Mouse (Mus musculus): ENCODE results near the gene Smarcc2. TPM values are rescaled to one million over a fixed set of nuclear protein-coding genes. Genes with fewer than 3 reads are reported as not detected.

The Smarcc2 gene
- polyA plus RNA-seq (2014; fragmentation: Nextera tagmentation; extraction: Ambion mirVana) = 64.8 and 96.7 TPM in 2 replicates

- ATAC-seq (ENCODE audit: low FRiP score, low TSS enrichment) = peak; percentile 80
- Histone ChIP-seq H3K27me3 (ENCODE audit: control insufficient read depth, insufficient read depth, low read length) (no peaks in the 10 kb centered on the region), H3K4me1 (ENCODE audit: control insufficient read depth, insufficient read depth, low read length) (peaks cover 12% of the 10 kb centered on the region), H3K4me2 (replicated peaks; ENCODE audit: low read depth, low read length) (peak within 1 kb of the TSS; percentile 64), H3K4me3 (ENCODE audit: low read length) (peak within 1 kb of the TSS; percentile 95), H3K9me3 (ENCODE audit: control insufficient read depth, low read length) (no peaks in the 10 kb centered on the region), H3K27ac (ENCODE audit: low read depth, low read length) (peak within 1 kb of the TSS; percentile 95), H3K9ac (ENCODE audit: low read depth, low read length) (peak within 1 kb of the TSS; percentile 96), H3K36me3 (ENCODE audit: control insufficient read depth, insufficient read depth, low read length) (peaks cover 24% of the 10 kb centered on the region)
- 0% methylated on average over 63 of the region's 86 CpGs for WGBS
These were observed at the start of gene Smarcc2 for GRCm38 (mm10) chr10:128458719-128459408. Gene Smarcc2, plus strand, starts transcription at chr10:128459248.

- H3K4me2 ChIP-seq (replicated peaks; ENCODE audit: low read depth, low read length) = peak overlapping the region; percentile 80
- WGBS = 6% methylated on average over 36 of the region's 36 CpGs
- H3K36me3 ChIP-seq (ENCODE audit: control insufficient read depth, insufficient read depth, low read length) = peaks cover 24% of the 10 kb centered on the region
- H3K9me3 ChIP-seq (ENCODE audit: control insufficient read depth, low read length) = no peaks in the 10 kb centered on the region
- peak overlapping the region; percentile 95; the same call in 1 of the 2 replicates for H3K27ac ChIP-seq (ENCODE audit: low read depth, low read length)
- peak overlapping the region; percentile 85 for H3K4me3 ChIP-seq (ENCODE audit: low read length)
- H3K4me1 ChIP-seq (ENCODE audit: control insufficient read depth, insufficient read depth, low read length) = peaks cover 32% of the 10 kb centered on the region
- H3K9ac ChIP-seq (ENCODE audit: low read depth, low read length) = peak overlapping the region; percentile 84
- peak; percentile 89 for ATAC-seq (ENCODE audit: low FRiP score, low TSS enrichment)
- H3K27me3 ChIP-seq (ENCODE audit: control insufficient read depth, insufficient read depth, low read length) = no peaks in the 10 kb centered on the region
These were observed 49.1 kb upstream of the Smarcc2 start for GRCm38 (mm10) chr10:128409692-128410559.

GRCm38 (mm10) chr10:128410560-128410845, 48.5 kb upstream of the Smarcc2 start:
- peak overlapping the region; percentile 95 for H3K27ac ChIP-seq (ENCODE audit: low read depth, low read length)
- H3K9me3 ChIP-seq (ENCODE audit: control insufficient read depth, low read length) = no peaks in the 10 kb centered on the region
- H3K4me2 ChIP-seq (replicated peaks; ENCODE audit: low read depth, low read length) = peak overlapping the region; percentile 80
- peak overlapping the region; percentile 85 for H3K4me3 ChIP-seq (ENCODE audit: low read length)
- peak overlapping the region; percentile 84; the same call in 1 of the 2 replicates for H3K9ac ChIP-seq (ENCODE audit: low read depth, low read length)
- 12% methylated on average over 4 of the region's 4 CpGs for whole genome bisulfite sequencing
- ATAC-seq (ENCODE audit: low FRiP score, low TSS enrichment) = no peak
- no peaks in the 10 kb centered on the region for H3K27me3 ChIP-seq (ENCODE audit: control insufficient read depth, insufficient read depth, low read length)
- peaks cover 28% of the 10 kb centered on the region for H3K36me3 ChIP-seq (ENCODE audit: control insufficient read depth, insufficient read depth, low read length)
- H3K4me1 ChIP-seq (ENCODE audit: control insufficient read depth, insufficient read depth, low read length) = peaks cover 32% of the 10 kb centered on the region

GRCm38 (mm10) chr10:128411211-128412054, 47.6 kb upstream of the Smarcc2 start, which contains the start of the genes Nabp2 and Rnf41:
Gene Nabp2, minus strand, starts transcription at chr10:128411492.
Gene Rnf41, plus strand, starts transcription at chr10:128411657.
- peak within 1 kb of the TSS; percentile 84 for H3K9ac ChIP-seq (ENCODE audit: low read depth, low read length)
- peak within 1 kb of the TSS; percentile 85 for H3K4me3 ChIP-seq (ENCODE audit: low read length)
- no peaks in the 10 kb centered on the region for H3K9me3 ChIP-seq (ENCODE audit: control insufficient read depth, low read length)
- peaks cover 32% of the 10 kb centered on the region for H3K4me1 ChIP-seq (ENCODE audit: control insufficient read depth, insufficient read depth, low read length)
- H3K36me3 ChIP-seq (ENCODE audit: control insufficient read depth, insufficient read depth, low read length) = peaks cover 34% of the 10 kb centered on the region
- H3K27ac ChIP-seq (ENCODE audit: low read depth, low read length) = peak within 1 kb of the TSS; percentile 95
- under 1% methylated on average over 49 of the region's 50 CpGs for WGBS
- peak; percentile 92 for ATAC-seq (ENCODE audit: low FRiP score, low TSS enrichment)
- H3K4me2 ChIP-seq (replicated peaks; ENCODE audit: low read depth, low read length) = peak within 1 kb of the TSS; percentile 80
- no peaks in the 10 kb centered on the region for H3K27me3 ChIP-seq (ENCODE audit: control insufficient read depth, insufficient read depth, low read length)

- WGBS = under 1% methylated on average over 14 of the region's 14 CpGs
- Histone ChIP-seq H3K9me3 (ENCODE audit: control insufficient read depth, low read length) (no peaks in the 10 kb centered on the region), H3K9ac (ENCODE audit: low read depth, low read length) (peak overlapping the region; percentile 84), H3K4me1 (ENCODE audit: control insufficient read depth, insufficient read depth, low read length) (peaks cover 32% of the 10 kb centered on the region), H3K4me3 (ENCODE audit: low read length) (peak overlapping the region; percentile 85), H3K4me2 (replicated peaks; ENCODE audit: low read depth, low read length) (peak overlapping the region; percentile 80), H3K36me3 (ENCODE audit: control insufficient read depth, insufficient read depth, low read length) (peaks cover 40% of the 10 kb centered on the region), H3K27me3 (ENCODE audit: control insufficient read depth, insufficient read depth, low read length) (no peaks in the 10 kb centered on the region), H3K27ac (ENCODE audit: low read depth, low read length) (peak overlapping the region; percentile 95)
- ATAC-seq (ENCODE audit: low FRiP score, low TSS enrichment) = no peak
These were observed 47.0 kb upstream of the Smarcc2 start for GRCm38 (mm10) chr10:128412055-128412381.

DNA sequence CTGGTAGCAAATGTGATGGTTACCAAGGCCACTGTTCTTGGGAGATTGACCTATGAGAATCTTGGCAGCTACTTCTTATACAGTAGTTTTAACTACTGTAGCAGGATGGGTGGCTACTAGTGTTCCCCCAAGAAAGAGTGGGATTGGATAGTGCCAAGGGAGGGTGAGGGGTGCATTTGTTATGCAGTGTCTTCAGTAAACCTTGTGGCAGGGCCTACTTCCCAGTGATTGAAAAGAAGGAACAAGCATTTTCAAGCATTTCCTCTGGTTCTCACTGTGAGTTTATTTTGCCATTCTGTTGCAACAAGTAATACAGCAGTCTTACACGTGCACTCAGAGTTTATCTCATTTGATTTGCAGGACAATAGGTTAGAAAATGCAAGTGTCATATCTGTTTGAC, 46.5 kb upstream of the Smarcc2 start:
- Histone ChIP-seq H3K9ac (ENCODE audit: low read depth, low read length) (peak overlapping the region; percentile 84), H3K27ac (ENCODE audit: low read depth, low read length) (peak overlapping the region; percentile 95; the same call in 1 of the 2 replicates), H3K4me2 (replicated peaks; ENCODE audit: low read depth, low read length) (peak overlapping the region; percentile 80), H3K36me3 (ENCODE audit: control insufficient read depth, insufficient read depth, low read length) (peaks cover 42% of the 10 kb centered on the region), H3K27me3 (ENCODE audit: control insufficient read depth, insufficient read depth, low read length) (no peaks in the 10 kb centered on the region), H3K4me1 (ENCODE audit: control insufficient read depth, insufficient read depth, low read length) (peaks cover 32% of the 10 kb centered on the region), H3K4me3 (ENCODE audit: low read length) (peak overlapping the region; percentile 85), H3K9me3 (ENCODE audit: control insufficient read depth, low read length) (no peaks in the 10 kb centered on the region)
- ATAC-seq (ENCODE audit: low FRiP score, low TSS enrichment) = no peak
- 44% methylated on average over 1 of the region's 1 CpGs for WGBS

- H3K27ac ChIP-seq (ENCODE audit: low read depth, low read length) = no peak overlapping the region
- WGBS = 50% methylated on average over 1 of the region's 1 CpGs
- H3K9me3 ChIP-seq (ENCODE audit: control insufficient read depth, low read length) = no peaks in the 10 kb centered on the region
- H3K4me2 ChIP-seq (replicated peaks; ENCODE audit: low read depth, low read length) = peak overlapping the region; percentile 80
- H3K4me1 ChIP-seq (ENCODE audit: control insufficient read depth, insufficient read depth, low read length) = peaks cover 32% of the 10 kb centered on the region
- H3K36me3 ChIP-seq (ENCODE audit: control insufficient read depth, insufficient read depth, low read length) = peaks cover 44% of the 10 kb centered on the region
- no peak for ATAC-seq (ENCODE audit: low FRiP score, low TSS enrichment)
- H3K27me3 ChIP-seq (ENCODE audit: control insufficient read depth, insufficient read depth, low read length) = no peaks in the 10 kb centered on the region
- no peak overlapping the region; the same call in 1 of the 2 replicates for H3K9ac ChIP-seq (ENCODE audit: low read depth, low read length)
- H3K4me3 ChIP-seq (ENCODE audit: low read length) = peak overlapping the region; percentile 85
These were observed 46.0 kb upstream of the Smarcc2 start for GRCm38 (mm10) chr10:128413076-128413475.

- Histone ChIP-seq H3K4me2 (replicated peaks; ENCODE audit: low read depth, low read length) (no peak overlapping the region), H3K9me3 (ENCODE audit: control insufficient read depth, low read length) (no peaks in the 10 kb centered on the region), H3K9ac (ENCODE audit: low read depth, low read length) (no peak overlapping the region), H3K36me3 (ENCODE audit: control insufficient read depth, insufficient read depth, low read length) (peaks cover 59% of the 10 kb centered on the region), H3K27ac (ENCODE audit: low read depth, low read length) (no peak overlapping the region), H3K4me3 (ENCODE audit: low read length) (no peak overlapping the region), H3K27me3 (ENCODE audit: control insufficient read depth, insufficient read depth, low read length) (no peaks in the 10 kb centered on the region), H3K4me1 (ENCODE audit: control insufficient read depth, insufficient read depth, low read length) (peaks cover 25% of the 10 kb centered on the region)
- ATAC-seq (ENCODE audit: low FRiP score, low TSS enrichment) = no peak
- 96% methylated on average over 5 of the region's 5 CpGs for WGBS
These were observed 44.2 kb upstream of the Smarcc2 start for GRCm38 (mm10) chr10:128414848-128415247.
